Mouse (Mus musculus) small intestine, adult 2 months (tissue): Measurements from ENCODE around the gene 4430402I18Rik.

Experiments used
- CTCF ChIP-seq: fragments of 200-500 bp; IDR thresholded peaks from 2 replicates; pipeline ENCODE4 v1.5.1; 2012; ENCODE audit warnings: low read depth, mild to moderate bottlenecking, control low read depth, inconsistent platforms, low read length, moderate library complexity, mixed read lengths; ENCODE audit not compliant: insufficient replicate concordance, insufficient read length; ENCODE audit errors: extremely low read depth
- POLR2A ChIP-seq: fragments of 200-500 bp; IDR thresholded peaks from 2 replicates; pipeline ENCODE4 v1.6.1; 2012; ENCODE audit warnings: low read depth, mild to moderate bottlenecking, control low read depth, inconsistent platforms, low read length, moderate library complexity

GRCm38 (mm10) chr19:28941271-28941670 is 26.3 kb downstream of the 4430402I18Rik start:
- TF ChIP-seq CTCF: no peak
- no peak for TF ChIP-seq POLR2A
